Mouse (Mus musculus): ENCODE results near the gene Prom2.

Gene Prom2

GRCm38 (mm10) chr2:127539494-127539893, 1.8 kb downstream of the Prom2 start:
- Histone ChIP-seq H3K36me3 (ENCODE audit: control insufficient read depth, insufficient read depth, low read length, poor library complexity, severe bottlenecking) (no peaks in the 10 kb centered on the region), H3K27me3 (ENCODE audit: control insufficient read depth, insufficient read depth, low read length, poor library complexity, severe bottlenecking) (no peaks in the 10 kb centered on the region)
- DNase-seq (ENCODE audit: low read depth, low spot score), result no peak

- Histone ChIP-seq H3K27me3 (ENCODE audit: control insufficient read depth, insufficient read depth, low read length, poor library complexity, severe bottlenecking) (no peaks in the 10 kb centered on the region), H3K36me3 (ENCODE audit: control insufficient read depth, insufficient read depth, low read length, poor library complexity, severe bottlenecking) (no peaks in the 10 kb centered on the region)
- DNase-seq (ENCODE audit: low read depth, low spot score), result no peak
Measured at GRCm38 (mm10) chr2:127537548-127537947, 3.7 kb downstream of the Prom2 start.

GRCm38 (mm10) chr2:127535363-127535762, 5.9 kb downstream of the Prom2 start:
- no peak for DNase-seq (ENCODE audit: low read depth, low spot score)
- Histone ChIP-seq H3K36me3 (ENCODE audit: control insufficient read depth, insufficient read depth, low read length, poor library complexity, severe bottlenecking) (no peaks in the 10 kb centered on the region), H3K27me3 (ENCODE audit: control insufficient read depth, insufficient read depth, low read length, poor library complexity, severe bottlenecking) (no peaks in the 10 kb centered on the region)

GRCm38 (mm10) chr2:127532379-127532778, 8.9 kb downstream of the Prom2 start:
- Histone ChIP-seq H3K27me3 (ENCODE audit: control insufficient read depth, insufficient read depth, low read length, poor library complexity, severe bottlenecking) (no peaks in the 10 kb centered on the region), H3K36me3 (ENCODE audit: control insufficient read depth, insufficient read depth, low read length, poor library complexity, severe bottlenecking) (no peaks in the 10 kb centered on the region)
- no peak for DNase-seq (ENCODE audit: low read depth, low spot score)

- no peak for DNase-seq (ENCODE audit: low read depth, low spot score)
Measured at GRCm38 (mm10) chr2:127531592-127531991, 9.7 kb downstream of the Prom2 start.

GRCm38 (mm10) chr2:127530418-127530817, 10.8 kb downstream of the Prom2 start:
- DNase-seq (ENCODE audit: low read depth, low spot score), result no peak
- H3K27me3 ChIP-seq (ENCODE audit: control insufficient read depth, insufficient read depth, low read length, poor library complexity, severe bottlenecking), result no peaks in the 10 kb centered on the region
- H3K36me3 ChIP-seq (ENCODE audit: control insufficient read depth, insufficient read depth, low read length, poor library complexity, severe bottlenecking), result no peaks in the 10 kb centered on the region

More at GRCm38 (mm10) chr2:127531592-127531991, 9.7 kb downstream of the Prom2 start:
- Histone ChIP-seq H3K27me3 (ENCODE audit: control insufficient read depth, insufficient read depth, low read length, poor library complexity, severe bottlenecking) (no peaks in the 10 kb centered on the region), H3K36me3 (ENCODE audit: control insufficient read depth, insufficient read depth, low read length, poor library complexity, severe bottlenecking) (no peaks in the 10 kb centered on the region)

- no peaks in the 10 kb centered on the region for H3K36me3 ChIP-seq (ENCODE audit: control insufficient read depth, insufficient read depth, low read length, poor library complexity, severe bottlenecking)
Measured at GRCm38 (mm10) chr2:127525004-127525775, 16.1 kb downstream of the Prom2 start.

GRCm38 (mm10) chr2:127523950-127524729, 17.1 kb downstream of the Prom2 start:
- no peak for DNase-seq (ENCODE audit: low read depth, low spot score)
- Histone ChIP-seq H3K27me3 (ENCODE audit: control insufficient read depth, insufficient read depth, low read length, poor library complexity, severe bottlenecking) (no peaks in the 10 kb centered on the region), H3K36me3 (ENCODE audit: control insufficient read depth, insufficient read depth, low read length, poor library complexity, severe bottlenecking) (no peaks in the 10 kb centered on the region)

More at GRCm38 (mm10) chr2:127525004-127525775, 16.1 kb downstream of the Prom2 start:
- DNase-seq (ENCODE audit: low read depth, low spot score), result no peak
- no peaks in the 10 kb centered on the region for H3K27me3 ChIP-seq (ENCODE audit: control insufficient read depth, insufficient read depth, low read length, poor library complexity, severe bottlenecking)

GRCm38 (mm10) chr2:127522006-127522441, 19.2 kb downstream of the Prom2 start, which contains the start of gene Kcnip3:
Gene Kcnip3 (minus strand): TSS chr2:127522094.
- Histone ChIP-seq H3K27me3 (ENCODE audit: control insufficient read depth, insufficient read depth, low read length, poor library complexity, severe bottlenecking) (no peaks in the 10 kb centered on the region), H3K36me3 (ENCODE audit: control insufficient read depth, insufficient read depth, low read length, poor library complexity, severe bottlenecking) (no peaks in the 10 kb centered on the region)
- DNase-seq (ENCODE audit: low read depth, low spot score), result no peak

- DNase-seq (ENCODE audit: low read depth, low spot score), result no peak
- no peaks in the 10 kb centered on the region for H3K27me3 ChIP-seq (ENCODE audit: control insufficient read depth, insufficient read depth, low read length, poor library complexity, severe bottlenecking)
Measured at GRCm38 (mm10) chr2:127521172-127522005, 19.9 kb downstream of the Prom2 start.

GRCm38 (mm10) chr2:127520123-127520522, 21.1 kb downstream of the Prom2 start:
- Histone ChIP-seq H3K27me3 (ENCODE audit: control insufficient read depth, insufficient read depth, low read length, poor library complexity, severe bottlenecking) (no peaks in the 10 kb centered on the region), H3K36me3 (ENCODE audit: control insufficient read depth, insufficient read depth, low read length, poor library complexity, severe bottlenecking) (no peaks in the 10 kb centered on the region)
- no peak for DNase-seq (ENCODE audit: low read depth, low spot score)

More at GRCm38 (mm10) chr2:127521172-127522005, 19.9 kb downstream of the Prom2 start:
- no peaks in the 10 kb centered on the region for H3K36me3 ChIP-seq (ENCODE audit: control insufficient read depth, insufficient read depth, low read length, poor library complexity, severe bottlenecking)

GRCm38 (mm10) chr2:127519308-127519707, 22.0 kb downstream of the Prom2 start:
- DNase-seq (ENCODE audit: low read depth, low spot score), result no peak
- no peaks in the 10 kb centered on the region for H3K36me3 ChIP-seq (ENCODE audit: control insufficient read depth, insufficient read depth, low read length, poor library complexity, severe bottlenecking)
- no peaks in the 10 kb centered on the region for H3K27me3 ChIP-seq (ENCODE audit: control insufficient read depth, insufficient read depth, low read length, poor library complexity, severe bottlenecking)

GRCm38 (mm10) chr2:127518831-127519230, 22.4 kb downstream of the Prom2 start:
- DNase-seq (ENCODE audit: low read depth, low spot score), result no peak
- H3K27me3 ChIP-seq (ENCODE audit: control insufficient read depth, insufficient read depth, low read length, poor library complexity, severe bottlenecking), result no peaks in the 10 kb centered on the region
- no peaks in the 10 kb centered on the region for H3K36me3 ChIP-seq (ENCODE audit: control insufficient read depth, insufficient read depth, low read length, poor library complexity, severe bottlenecking)

- no peak for DNase-seq (ENCODE audit: low read depth, low spot score)
- H3K36me3 ChIP-seq (ENCODE audit: control insufficient read depth, insufficient read depth, low read length, poor library complexity, severe bottlenecking), result no peaks in the 10 kb centered on the region
- H3K27me3 ChIP-seq (ENCODE audit: control insufficient read depth, insufficient read depth, low read length, poor library complexity, severe bottlenecking), result no peaks in the 10 kb centered on the region
Measured at GRCm38 (mm10) chr2:127518273-127518672, 23.0 kb downstream of the Prom2 start.

Data from splenic B cell, adult 2 months (primary cell).